18 mouse cellular contexts compared by ENCODE assay signal in genomic region chr12:110215311-110215710, GRCm38 (mm10).
DNase-seq lines count a peak whose midpoint lies in the region; ATAC-seq and TF ChIP-seq lines count a peak whose summit lies in the region.
"Had no signal": no experiment of that assay in that cellular context is flagged by ENCODE, and none has a peak within 500 bp of the region (broad histone marks: within the 10 kb centered on the region; RNA-seq: fewer than 3 reads in every experiment).

No protein-coding gene starts in this region.

- no peak for TF ChIP-seq CTCF in stomach, postnatal 0 days (IDR thresholded peaks at IDR 0.05; ENCODE audit: low read depth)
- no peak for TF ChIP-seq CTCF in hindbrain, postnatal 0 days (IDR thresholded peaks at IDR 0.05; ENCODE audit: low read depth)
- TF ChIP-seq CTCF in heart, adult 2 months (IDR thresholded peaks at IDR 0.05): no peak

- WGBS in liver, embryonic 15.5 days (ENCODE audit: insufficient replicate concordance): 43% methylated on average over 6 of the region's 6 CpGs
- 54% methylated on average over 6 of the region's 6 CpGs for WGBS in liver, embryonic 12.5 days (ENCODE audit: insufficient replicate concordance)
- 53% methylated on average over 6 of the region's 6 CpGs for WGBS in stomach, embryonic 15.5 days
- WGBS in stomach, postnatal 0 days: 46% methylated on average over 6 of the region's 6 CpGs
- WGBS in kidney, embryonic 16.5 days: 40% methylated on average over 6 of the region's 6 CpGs
- 74% methylated on average over 6 of the region's 6 CpGs for WGBS in hindbrain, postnatal 0 days
- 57% methylated on average over 6 of the region's 6 CpGs for WGBS in heart, adult 2 months

- H3K4me1 ChIP-seq in liver, embryonic 15.5 days (replicated peaks): peaks cover 9% of the 10 kb centered on the region
- H3K4me1 ChIP-seq in liver, embryonic 12.5 days: peaks cover 9% of the 10 kb centered on the region
- H3K4me1 ChIP-seq in stomach, embryonic 15.5 days: no peaks in the 10 kb centered on the region
- H3K4me1 ChIP-seq in stomach, postnatal 0 days (replicated peaks; ENCODE audit: control insufficient read depth, insufficient read depth): no peaks in the 10 kb centered on the region
- peaks cover 8% of the 10 kb centered on the region for H3K4me1 ChIP-seq in kidney, embryonic 16.5 days (ENCODE audit: insufficient read depth, low read length)
- H3K4me1 ChIP-seq in hindbrain, postnatal 0 days (ENCODE audit: insufficient read depth, low read length): no peaks in the 10 kb centered on the region
- H3K4me1 ChIP-seq in heart, adult 2 months (ENCODE audit: control insufficient read depth, insufficient read depth, low read length): no peaks in the 10 kb centered on the region

- no peak for TF ChIP-seq EP300 in stomach, postnatal 0 days (optimal IDR thresholded peaks at IDR 0.05)
- no peak for TF ChIP-seq EP300 in heart, adult 2 months (IDR thresholded peaks at IDR 0.05; ENCODE audit: insufficient read depth, low read depth, low read length)

- no peaks in the 10 kb centered on the region for H3K36me3 ChIP-seq in liver, embryonic 15.5 days (replicated peaks)
- H3K36me3 ChIP-seq in liver, embryonic 12.5 days: no peaks in the 10 kb centered on the region
- H3K36me3 ChIP-seq in stomach, embryonic 15.5 days: no peaks in the 10 kb centered on the region
- H3K36me3 ChIP-seq in stomach, postnatal 0 days (ENCODE audit: control insufficient read depth, insufficient read depth, low read length): no peaks in the 10 kb centered on the region
- no peaks in the 10 kb centered on the region for H3K36me3 ChIP-seq in kidney, embryonic 16.5 days (ENCODE audit: insufficient read depth, low read length)
- no peaks in the 10 kb centered on the region for H3K36me3 ChIP-seq in hindbrain, postnatal 0 days (ENCODE audit: insufficient read depth, low read length)
- no peaks in the 10 kb centered on the region for H3K36me3 ChIP-seq in heart, adult 2 months (ENCODE audit: control insufficient read depth, insufficient read depth, low read length)
- H3K36me3 ChIP-seq: embryonic facial prominence, embryonic 13.5 days; hindbrain, embryonic 13.5 days had no signal

- no peak for DNase-seq in stomach, postnatal 0 days (ENCODE audit: low spot score)
- peak; percentile 62 for DNase-seq in yolk sac, embryonic 10.5 days (ENCODE audit: low spot score)
- DNase-seq in hindbrain, postnatal 0 days (ENCODE audit: low spot score): no peak
- DNase-seq in heart, adult 2 months: no peak
- DNase-seq: B cell, adult 2 months; cerebellum, adult 9-10 months; gastrocnemius, postnatal 10 days; heart, adult 18-20 months; layer of hippocampus, postnatal 36 days; lung, postnatal 10 days; right cerebral cortex, postnatal 14 days; thymus, postnatal 25 days had no signal

- intact Hi-C loops in heart, adult 2 months (cut with DNase I): no loop called here

- TF ChIP-seq POLR2A in heart, adult 2 months (IDR thresholded peaks at IDR 0.05; ENCODE audit: insufficient read depth, low read depth, low read length): no peak

- no peak overlapping the region for H3K27ac ChIP-seq in liver, embryonic 15.5 days (replicated peaks)
- no peak overlapping the region for H3K27ac ChIP-seq in liver, embryonic 12.5 days
- no peak overlapping the region for H3K27ac ChIP-seq in stomach, embryonic 15.5 days
- H3K27ac ChIP-seq in stomach, postnatal 0 days (replicated peaks): no peak overlapping the region
- no peak overlapping the region for H3K27ac ChIP-seq in kidney, embryonic 16.5 days (ENCODE audit: low read length)
- H3K27ac ChIP-seq in hindbrain, postnatal 0 days: no peak overlapping the region
- H3K27ac ChIP-seq in heart, adult 2 months: no peak overlapping the region
- H3K27ac ChIP-seq: embryonic facial prominence, embryonic 13.5 days; hindbrain, embryonic 13.5 days had no signal

- no peak overlapping the region for H3K9ac ChIP-seq in liver, embryonic 15.5 days
- no peak overlapping the region for H3K9ac ChIP-seq in liver, embryonic 12.5 days
- no peak overlapping the region for H3K9ac ChIP-seq in stomach, embryonic 15.5 days
- H3K9ac ChIP-seq in stomach, postnatal 0 days (ENCODE audit: low read length): no peak overlapping the region
- no peak overlapping the region for H3K9ac ChIP-seq in kidney, embryonic 16.5 days (replicated peaks; ENCODE audit: low read length)
- H3K9ac ChIP-seq in hindbrain, postnatal 0 days (replicated peaks; ENCODE audit: low read length): no peak overlapping the region
- H3K9ac ChIP-seq in heart, adult 2 months (ENCODE audit: low read depth, low read length): no peak overlapping the region
- H3K9ac ChIP-seq: embryonic facial prominence, embryonic 13.5 days; hindbrain, embryonic 13.5 days had no signal

- ATAC-seq in liver, embryonic 15.5 days (ENCODE audit: insufficient read depth): peak; percentile 33; the same call in 1 of the 2 replicates
- ATAC-seq in liver, embryonic 12.5 days: no peak
- ATAC-seq in stomach, embryonic 15.5 days (ENCODE audit: insufficient read depth, low FRiP score, low read depth): peak; percentile 27; the same call in 1 of the 2 replicates
- ATAC-seq in stomach, postnatal 0 days (ENCODE audit: low FRiP score, low TSS enrichment): no peak
- peak; percentile 70; the same call in 1 of the 2 replicates for ATAC-seq in kidney, embryonic 16.5 days (ENCODE audit: low FRiP score, low TSS enrichment)
- no peak for ATAC-seq in hindbrain, postnatal 0 days

- no peaks in the 10 kb centered on the region for H3K27me3 ChIP-seq in liver, embryonic 15.5 days
- H3K27me3 ChIP-seq in liver, embryonic 12.5 days (replicated peaks): no peaks in the 10 kb centered on the region
- H3K27me3 ChIP-seq in stomach, embryonic 15.5 days (replicated peaks): no peaks in the 10 kb centered on the region
- H3K27me3 ChIP-seq in stomach, postnatal 0 days (ENCODE audit: control insufficient read depth, insufficient read depth, low read length): no peaks in the 10 kb centered on the region
- no peaks in the 10 kb centered on the region for H3K27me3 ChIP-seq in kidney, embryonic 16.5 days (ENCODE audit: insufficient read depth, low read length)
- H3K27me3 ChIP-seq in hindbrain, postnatal 0 days (ENCODE audit: insufficient read depth, low read length): no peaks in the 10 kb centered on the region
- H3K27me3 ChIP-seq in heart, adult 2 months (ENCODE audit: control insufficient read depth, insufficient read depth, low read length): no peaks in the 10 kb centered on the region
- H3K27me3 ChIP-seq: embryonic facial prominence, embryonic 13.5 days; hindbrain, embryonic 13.5 days had no signal

- no peak overlapping the region for H3K4me2 ChIP-seq in liver, embryonic 15.5 days
- no peak overlapping the region for H3K4me2 ChIP-seq in liver, embryonic 12.5 days
- no peak overlapping the region for H3K4me2 ChIP-seq in stomach, embryonic 15.5 days
- no peak overlapping the region for H3K4me2 ChIP-seq in stomach, postnatal 0 days (replicated peaks; ENCODE audit: low read depth)
- H3K4me2 ChIP-seq in kidney, embryonic 16.5 days (replicated peaks; ENCODE audit: low read depth, low read length): no peak overlapping the region
- no peak overlapping the region for H3K4me2 ChIP-seq in hindbrain, postnatal 0 days (ENCODE audit: low read depth, low read length)
- H3K4me2 ChIP-seq: embryonic facial prominence, embryonic 13.5 days; hindbrain, embryonic 13.5 days had no signal

- no peak overlapping the region for H3K4me3 ChIP-seq in liver, embryonic 15.5 days (replicated peaks)
- H3K4me3 ChIP-seq in liver, embryonic 12.5 days: no peak overlapping the region
- no peak overlapping the region for H3K4me3 ChIP-seq in stomach, embryonic 15.5 days (replicated peaks)
- no peak overlapping the region for H3K4me3 ChIP-seq in stomach, postnatal 0 days (ENCODE audit: low read depth, low read length)
- no peak overlapping the region for H3K4me3 ChIP-seq in kidney, embryonic 16.5 days (ENCODE audit: low read length)
- H3K4me3 ChIP-seq in hindbrain, postnatal 0 days (ENCODE audit: low read length): no peak overlapping the region
- H3K4me3 ChIP-seq in heart, adult 2 months: no peak overlapping the region
- H3K4me3 ChIP-seq: embryonic facial prominence, embryonic 13.5 days; hindbrain, embryonic 13.5 days had no signal

- no peaks in the 10 kb centered on the region for H3K79me2 ChIP-seq in heart, adult 2 months (replicated peaks; ENCODE audit: control insufficient read depth, insufficient read depth, low read length)

- H3K9me3 ChIP-seq in liver, embryonic 15.5 days (replicated peaks): no peaks in the 10 kb centered on the region
- H3K9me3 ChIP-seq in liver, embryonic 12.5 days (replicated peaks): no peaks in the 10 kb centered on the region
- H3K9me3 ChIP-seq in stomach, embryonic 15.5 days: no peaks in the 10 kb centered on the region
- no peaks in the 10 kb centered on the region for H3K9me3 ChIP-seq in stomach, postnatal 0 days (ENCODE audit: control insufficient read depth, low read length)
- no peaks in the 10 kb centered on the region for H3K9me3 ChIP-seq in kidney, embryonic 16.5 days (ENCODE audit: low read length)
- H3K9me3 ChIP-seq in hindbrain, postnatal 0 days (ENCODE audit: low read length): no peaks in the 10 kb centered on the region
- H3K9me3 ChIP-seq: embryonic facial prominence, embryonic 13.5 days; hindbrain, embryonic 13.5 days had no signal

Comparison
In these comparisons a context has a peak if more than half of its experiments do, and no peak if none do; other contexts are left out.
1. ATAC-seq: peak in liver, embryonic 15.5 days (single experiment), stomach, embryonic 15.5 days (single experiment) and kidney, embryonic 16.5 days (single experiment); none in liver, embryonic 12.5 days (single experiment), stomach, postnatal 0 days (single experiment) and hindbrain, postnatal 0 days (single experiment).